Mouse (Mus musculus) adrenal gland (tissue): ENCODE measurements around the gene Ccpg1os.

Experiments
- intact Hi-C: fragments of 180-260 bp; cut with DNase I; formaldehyde crosslinking; loops from one replicate; pipeline ENCODE4 v1.15.1; 2025

Gene Ccpg1os

GRCm38 (mm10) chr9:72987703-72988102 is 2.5 kb upstream of the Ccpg1os start:
- intact Hi-C loops: no loop called here

DNA sequence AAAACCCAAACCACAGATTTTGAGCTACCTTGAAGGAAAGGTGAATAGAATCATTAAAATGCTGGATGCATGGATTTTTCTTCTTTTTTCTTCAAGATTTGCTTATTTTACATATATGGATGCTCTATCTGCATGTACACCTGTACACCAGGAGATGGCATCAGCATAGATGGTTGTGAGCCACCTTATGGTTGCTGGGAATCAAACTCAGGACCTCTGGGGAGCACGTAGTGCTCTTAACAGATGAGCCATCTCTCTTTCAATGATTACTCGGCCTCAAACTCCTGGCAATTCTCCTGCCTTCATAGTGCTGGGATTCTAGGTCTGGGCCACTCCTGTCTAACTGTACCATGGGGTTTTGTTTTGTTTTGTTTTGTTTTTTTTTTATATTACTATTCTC is 2.1 kb downstream of the Ccpg1os start:
- intact Hi-C loops: no loop called here

- intact Hi-C loops: no loop called here
These were observed 9.9 kb downstream of the Ccpg1os start for GRCm38 (mm10) chr9:72975242-72975641.

DNA sequence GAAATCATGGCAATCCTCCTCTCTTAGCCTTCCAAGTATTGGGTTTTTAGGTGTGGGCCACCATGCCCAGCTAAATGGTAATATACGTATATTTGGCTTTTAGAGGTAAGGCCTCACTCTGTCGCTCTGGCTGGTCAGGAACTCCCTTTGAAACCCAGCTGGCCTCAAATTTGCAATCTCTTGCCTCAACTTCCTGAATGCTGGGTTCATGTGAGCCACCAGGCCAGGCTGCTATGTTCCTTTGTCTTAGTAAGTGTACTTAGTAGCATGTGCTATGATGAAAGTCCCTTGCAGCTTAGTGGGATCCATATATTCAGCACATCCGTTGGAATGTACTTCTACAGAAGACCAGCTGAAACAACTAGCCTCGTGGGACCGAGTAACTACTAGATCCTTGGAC is 10.4 kb downstream of the Ccpg1os start:
- intact Hi-C loops: no loop called here

DNA sequence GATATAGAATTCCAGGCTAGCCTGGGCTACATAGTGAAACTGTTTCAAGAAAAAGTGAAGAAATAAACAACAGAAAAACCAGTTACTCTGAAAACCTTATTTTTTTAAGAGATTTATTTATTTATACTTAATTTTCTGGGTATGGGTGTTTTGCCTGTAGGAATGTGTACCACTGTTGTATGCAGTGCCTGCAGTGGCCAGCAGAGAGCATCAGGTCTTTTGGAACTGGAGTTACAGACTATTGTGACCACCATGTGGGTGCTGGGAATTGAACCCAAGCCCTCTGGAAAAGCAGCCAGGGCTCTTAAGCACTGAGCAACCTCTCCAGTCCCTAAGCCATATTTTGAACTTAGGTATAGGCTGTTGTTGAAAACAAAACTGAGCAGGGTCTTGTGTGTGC is 12.2 kb downstream of the Ccpg1os start:
- intact Hi-C loops: no loop called here

- intact Hi-C loops: no loop called here
These were observed 12.7 kb downstream of the Ccpg1os start for GRCm38 (mm10) chr9:72972435-72972834.

DNA sequence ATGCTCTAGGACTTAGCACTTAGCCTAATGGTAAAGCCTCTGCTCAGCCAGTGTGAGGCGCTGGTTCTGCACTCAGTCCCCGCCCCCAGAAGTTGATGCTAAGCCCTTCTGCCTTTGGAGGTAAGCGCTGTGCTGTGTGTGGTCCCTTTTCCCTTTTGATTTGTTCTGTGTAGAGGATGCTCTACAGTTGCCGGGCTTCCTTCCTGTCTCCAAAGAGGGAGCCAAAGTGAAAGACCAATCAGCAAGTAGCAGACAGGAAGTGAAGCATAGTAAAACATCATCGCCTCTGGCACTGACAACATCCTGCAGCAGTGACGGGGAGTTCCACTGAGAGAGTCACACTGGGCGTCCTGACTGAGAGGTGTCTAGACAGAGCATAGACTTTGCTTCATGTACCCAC is 15.3 kb downstream of the Ccpg1os start:
- intact Hi-C loops: loop anchor here (5.0 kb wide), 2 partner anchors 72 to 122 kb away; partner anchors contain the start of genes Pigb and Rab27a

- intact Hi-C loops: loop anchor here (5.0 kb wide), 2 partner anchors 74 to 124 kb away; partner anchors contain the start of genes Pigb and Rab27a
These were observed 16.7 kb downstream of the Ccpg1os start for GRCm38 (mm10) chr9:72968349-72969061.

- intact Hi-C loops: no loop called here
These were observed 23.2 kb downstream of the Ccpg1os start for GRCm38 (mm10) chr9:72961959-72962358.

DNA sequence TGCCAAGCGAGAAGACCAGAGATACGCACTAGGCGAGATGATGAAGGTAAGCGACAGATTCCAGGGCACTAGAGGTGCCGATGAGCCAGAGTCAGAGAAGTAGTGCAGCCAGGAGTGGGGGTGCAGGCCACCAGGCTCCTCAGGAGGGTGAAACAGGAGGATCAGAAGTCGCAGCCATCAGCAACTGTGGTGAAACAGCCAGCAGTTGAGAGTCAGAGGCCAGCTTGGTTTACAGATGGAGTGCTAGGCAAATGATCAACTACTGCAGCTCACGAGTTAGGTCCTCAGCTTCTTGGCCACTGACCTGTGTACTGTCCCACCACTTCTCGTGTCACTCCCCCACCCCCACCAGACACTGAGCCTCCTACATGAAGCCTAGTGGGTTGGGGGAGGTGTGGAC is 23.8 kb downstream of the Ccpg1os start:
- intact Hi-C loops: no loop called here

GRCm38 (mm10) chr9:72958521-72959450 is 26.4 kb downstream of the Ccpg1os start, which contains the start of the genes Dyx1c1 and Gm44503:
Gene Dyx1c1 (plus strand): TSS chr9:72958785.
Gene Gm44503 (plus strand): TSS chr9:72958852.
- intact Hi-C loops: no loop called here

DNA sequence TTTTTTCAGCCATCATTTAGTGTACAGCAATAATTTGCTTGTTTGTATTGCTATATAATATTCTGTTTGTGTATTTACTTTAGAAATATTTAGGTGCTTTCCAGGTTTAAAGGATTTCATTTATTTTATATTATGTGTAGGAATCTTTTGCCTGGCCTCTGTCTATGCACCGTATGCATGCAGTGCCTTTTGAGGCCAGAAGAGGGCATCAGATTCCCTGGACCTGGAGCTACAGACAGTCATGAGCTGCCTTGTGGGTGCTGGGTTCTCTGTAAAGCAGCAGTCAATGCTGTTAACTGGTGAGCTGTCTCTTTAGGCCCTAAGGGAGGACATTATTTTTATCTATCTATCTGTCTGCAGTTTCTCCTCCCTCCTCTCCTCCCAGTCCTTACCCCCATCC is 29.6 kb downstream of the Ccpg1os start:
- intact Hi-C loops: no loop called here

- intact Hi-C loops: no loop called here
These were observed 30.4 kb downstream of the Ccpg1os start for GRCm38 (mm10) chr9:72954746-72955145.

- intact Hi-C loops: no loop called here
These were observed 35.6 kb downstream of the Ccpg1os start for GRCm38 (mm10) chr9:72949572-72949971.

GRCm38 (mm10) chr9:72947010-72947409 is 38.2 kb downstream of the Ccpg1os start:
- intact Hi-C loops: no loop called here

GRCm38 (mm10) chr9:72944286-72944685 is 40.9 kb downstream of the Ccpg1os start:
- intact Hi-C loops: no loop called here

GRCm38 (mm10) chr9:72943424-72943823 is 41.8 kb downstream of the Ccpg1os start:
- intact Hi-C loops: no loop called here

DNA sequence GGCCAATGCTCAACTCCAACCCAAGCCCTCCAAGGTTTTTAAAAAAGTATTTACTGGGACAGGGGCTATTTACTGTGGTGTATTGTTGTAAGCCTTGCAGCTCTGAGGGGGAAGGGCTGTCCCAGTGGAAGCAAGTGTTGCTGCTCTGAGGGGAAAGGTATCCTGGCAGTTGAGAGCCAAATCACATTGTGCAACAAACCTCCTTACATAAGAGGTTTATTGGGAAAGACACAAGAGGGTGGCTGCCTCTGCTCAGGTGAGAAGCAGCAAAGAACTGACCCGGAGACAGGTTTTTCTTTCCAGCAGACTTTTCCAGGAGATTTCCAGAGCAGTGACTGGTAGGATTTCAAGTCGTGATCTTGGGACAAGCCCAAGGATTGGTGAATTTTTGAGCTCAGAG is 48.9 kb downstream of the Ccpg1os start:
- intact Hi-C loops: no loop called here

GRCm38 (mm10) chr9:72935309-72935708 is 49.9 kb downstream of the Ccpg1os start:
- intact Hi-C loops: no loop called here

- intact Hi-C loops: no loop called here
These were observed 53.9 kb downstream of the Ccpg1os start for GRCm38 (mm10) chr9:72931166-72931790.
